Mouse (Mus musculus) MEL (cell line): ENCODE results near the gene Tiam1. TPM values are rescaled to one million over a fixed set of nuclear protein-coding genes. Genes with fewer than 3 reads are reported as not detected.

ENCODE experiments used
- DNase-seq: peaks from one replicate; pipeline ENCODE4 v3.0.0; 2011; ENCODE audit warnings: low read depth, low spot score
- H3K27ac ChIP-seq: 2 replicates; pipeline ENCODE4 v1.5.1; 2012; ENCODE audit warnings: low read depth, mild to moderate bottlenecking, control low read depth, low read length, moderate library complexity; ENCODE audit not compliant: control insufficient read depth
- H3K27me3 ChIP-seq, 2 experiments: fragments of 150-350 bp in 1 of 2; sonication (generic) in 1 of 2; 2 replicates each; pipeline ENCODE4 v1.6.1; 2012; ENCODE audit warnings: low read length in 2 of 2, mild to moderate bottlenecking in 2 of 2, improper control_type of control experiment in 1 of 2, moderate library complexity in 1 of 2; ENCODE audit not compliant: insufficient read depth in 2 of 2, control insufficient read depth in 1 of 2
- H3K36me3 ChIP-seq, 2 experiments: 2 replicates each; pipeline ENCODE4 v1.6.1; 2012 to 2014; ENCODE audit warnings: low read length in 2 of 2, improper control_type of control experiment in 1 of 2, inconsistent platforms in 1 of 2, mild to moderate bottlenecking in 1 of 2; ENCODE audit not compliant: insufficient read depth in 2 of 2, control insufficient read depth in 1 of 2
- H3K4me1 ChIP-seq, 2 experiments: fragments of 150-350 bp in 1 of 2; sonication (generic) in 1 of 2; 2 replicates each; pipeline ENCODE4 v1.6.1; 2012; ENCODE audit warnings: low read length in 2 of 2, improper control_type of control experiment in 1 of 2, mild to moderate bottlenecking in 1 of 2; ENCODE audit not compliant: insufficient read depth in 2 of 2, control insufficient read depth in 1 of 2
- H3K4me3 ChIP-seq, 2 experiments: fragments of 150-350 bp in 1 of 2; sonication (generic) in 1 of 2; 2 replicates each; pipeline ENCODE4 v1.5.1; 2012; ENCODE audit warnings: low read depth in 2 of 2, low read length in 2 of 2, mild to moderate bottlenecking in 2 of 2, moderate library complexity in 2 of 2, control low read depth in 1 of 2, improper control_type of control experiment in 1 of 2; ENCODE audit not compliant: control insufficient read depth in 1 of 2, insufficient read depth in 1 of 2
- H3K79me2 ChIP-seq: 2 replicates; pipeline ENCODE4 v1.6.1; 2012; ENCODE audit warnings: mild to moderate bottlenecking, low read length, moderate library complexity; ENCODE audit not compliant: control insufficient read depth, poor library complexity, insufficient read depth
- H3K9ac ChIP-seq: 2 replicates; pipeline ENCODE4 v1.6.1; 2012; ENCODE audit warnings: low read depth, mild to moderate bottlenecking, control low read depth, low read length, moderate library complexity; ENCODE audit not compliant: control insufficient read depth, poor library complexity, severe bottlenecking
- H3K9me3 ChIP-seq: fragments of 150-350 bp; sonication (generic); replicated peaks from 2 replicates; pipeline ENCODE4 v1.6.1; 2012; ENCODE audit warnings: mild to moderate bottlenecking, low read length, improper control_type of control experiment, moderate library complexity; ENCODE audit not compliant: insufficient read depth
- CHD2 ChIP-seq: IDR thresholded peaks from 2 replicates; pipeline ENCODE4 v1.6.1; 2011; ENCODE audit warnings: low read length, improper control_type of control experiment
- CTCF ChIP-seq, 3 experiments: IDR thresholded peaks in 2 of 3; conservative IDR thresholded peaks in 1 of 3; 2 replicates each; pipeline ENCODE4 v1.5.1; 2011 to 2012; ENCODE audit warnings: low read length in 3 of 3, low read depth in 2 of 3, mild to moderate bottlenecking in 2 of 3, improper control_type of control experiment in 1 of 3, inconsistent platforms in 1 of 3, mixed read lengths in 1 of 3, moderate library complexity in 1 of 3; ENCODE audit not compliant: control insufficient read depth in 1 of 3, insufficient read depth in 1 of 3, poor library complexity in 1 of 3, severe bottlenecking in 1 of 3
- ELF1 ChIP-seq: IDR thresholded peaks from 2 replicates; pipeline ENCODE4 v1.6.1; 2014; ENCODE audit warnings: low read depth, mild to moderate bottlenecking, inconsistent platforms, low read length, improper control_type of control experiment, moderate library complexity
- EP300 ChIP-seq, 2 experiments: IDR thresholded peaks; 2 replicates each; pipeline ENCODE4 v1.6.1; 2011; ENCODE audit warnings: improper control_type of control experiment in 2 of 2, low read length in 2 of 2, low read depth in 1 of 2, mild to moderate bottlenecking in 1 of 2
- ETS1 ChIP-seq: IDR thresholded peaks from 2 replicates; pipeline ENCODE4 v1.6.1; 2012; ENCODE audit warnings: low read depth, mild to moderate bottlenecking, inconsistent platforms, low read length, improper control_type of control experiment, moderate library complexity
- GABPA ChIP-seq: IDR thresholded peaks from 2 replicates; pipeline ENCODE4 v1.6.1; 2012; ENCODE audit warnings: low read depth, mild to moderate bottlenecking, inconsistent platforms, low read length, improper control_type of control experiment, moderate library complexity
- GATA1 ChIP-seq: IDR thresholded peaks from 2 replicates; pipeline ENCODE4 v1.6.1; 2011; ENCODE audit warnings: low read depth, low read length, improper control_type of control experiment
- JUND ChIP-seq: IDR thresholded peaks from 2 replicates; pipeline ENCODE4 v1.6.1; 2011; ENCODE audit warnings: low read depth, mild to moderate bottlenecking, improper control_type of control experiment, low read length
- MAX ChIP-seq: IDR thresholded peaks from 2 replicates; pipeline ENCODE4 v1.6.1; 2011; ENCODE audit warnings: low read length, improper control_type of control experiment
- MAZ ChIP-seq: IDR thresholded peaks from 2 replicates; pipeline ENCODE4 v1.6.1; 2012; ENCODE audit warnings: low read depth, mild to moderate bottlenecking, inconsistent platforms, low read length, improper control_type of control experiment
- MYB ChIP-seq: IDR thresholded peaks from 2 replicates; pipeline ENCODE4 v1.6.1; 2011; ENCODE audit warnings: mild to moderate bottlenecking, low read depth, low read length, improper control_type of control experiment
- POLR2A ChIP-seq, 2 experiments: IDR thresholded peaks; 2 replicates each; pipeline ENCODE4 v1.6.1; 2011 to 2012; ENCODE audit warnings: low read length in 2 of 2, mild to moderate bottlenecking in 2 of 2, control low read depth in 1 of 2, improper control_type of control experiment in 1 of 2, low read depth in 1 of 2, moderate library complexity in 1 of 2; ENCODE audit not compliant: control insufficient read depth in 1 of 2, insufficient read depth in 1 of 2, poor library complexity in 1 of 2
- RAD21 ChIP-seq: IDR thresholded peaks from 2 replicates; pipeline ENCODE4 v1.6.1; 2011; ENCODE audit warnings: mild to moderate bottlenecking, low read depth, low read length, improper control_type of control experiment
- RCOR1 ChIP-seq: IDR thresholded peaks from 2 replicates; pipeline ENCODE4 v1.6.1; 2012; ENCODE audit warnings: low read depth, mild to moderate bottlenecking, inconsistent platforms, low read length, improper control_type of control experiment
- SMC3 ChIP-seq: IDR thresholded peaks from 2 replicates; pipeline ENCODE4 v1.6.1; 2011; ENCODE audit warnings: low read depth, low read length, improper control_type of control experiment
- TAL1 ChIP-seq: IDR thresholded peaks from 2 replicates; pipeline ENCODE4 v1.6.1; 2012; ENCODE audit warnings: mild to moderate bottlenecking, inconsistent platforms, low read length, moderate library complexity, mixed read lengths
- TBP ChIP-seq: IDR thresholded peaks from 2 replicates; pipeline ENCODE4 v1.8.0; 2011; ENCODE audit warnings: low read depth, low read length, improper control_type of control experiment
- TCF12 ChIP-seq: IDR thresholded peaks from 2 replicates; pipeline ENCODE4 v1.6.1; 2014; ENCODE audit warnings: low read depth, mild to moderate bottlenecking, inconsistent platforms, low read length, improper control_type of control experiment, moderate library complexity
- UBTF ChIP-seq: IDR thresholded peaks from 2 replicates; pipeline ENCODE4 v1.6.1; 2012; ENCODE audit warnings: low read depth, mild to moderate bottlenecking, inconsistent platforms, low read length, improper control_type of control experiment, moderate library complexity, borderline replicate concordance; ENCODE audit not compliant: insufficient read depth
- USF1 ChIP-seq: IDR thresholded peaks from 2 replicates; pipeline ENCODE4 v1.6.1; 2014; ENCODE audit warnings: low read depth, mild to moderate bottlenecking, inconsistent platforms, low read length, improper control_type of control experiment, moderate library complexity
- ZC3H11A ChIP-seq: IDR thresholded peaks from 2 replicates; pipeline ENCODE4 v1.6.1; 2012; ENCODE audit warnings: low read depth, mild to moderate bottlenecking, inconsistent platforms, low read length, improper control_type of control experiment
- ZKSCAN1 ChIP-seq: IDR thresholded peaks from 2 replicates; pipeline ENCODE4 v1.6.1; 2012; ENCODE audit warnings: low read depth, mild to moderate bottlenecking, inconsistent platforms, low read length, improper control_type of control experiment, moderate library complexity
- ZMIZ1 ChIP-seq: IDR thresholded peaks from 2 replicates; pipeline ENCODE4 v1.6.1; 2012; ENCODE audit warnings: low read depth, mild to moderate bottlenecking, inconsistent platforms, low read length, improper control_type of control experiment, moderate library complexity
- ZNF384 ChIP-seq: IDR thresholded peaks from 2 replicates; pipeline ENCODE4 v1.6.1; 2012; ENCODE audit warnings: low read depth, mild to moderate bottlenecking, inconsistent platforms, low read length, improper control_type of control experiment
- polyA plus RNA-seq, 2 experiments: library from polyadenylated mRNA; stranded (reverse) in 1 of 2; unstranded in 1 of 2; fragments of >175 nt in 1 of 2; fragments of >200 nt in 1 of 2; gene quantifications; 2 replicates each; pipeline versions ENCODE4 v1.2.1 to v1.2.4; 2012; ENCODE audit warnings: low replicate concordance in 2 of 2, low read depth in 1 of 2; ENCODE audit not compliant: insufficient read length in 2 of 2, insufficient read depth in 1 of 2, missing spikeins in 1 of 2
- total RNA-seq: library from RNA; depleted of rRNA; stranded (reverse); fragments of 300-350 nt; gene quantifications from 2 replicates; pipeline ENCODE4 v1.2.3, GENCODE M21; 2012

The Tiam1 gene
- total and polyA plus RNA-seq, 3 experiments = 15.0 to 23.9 (median 19.9) TPM

DNA sequence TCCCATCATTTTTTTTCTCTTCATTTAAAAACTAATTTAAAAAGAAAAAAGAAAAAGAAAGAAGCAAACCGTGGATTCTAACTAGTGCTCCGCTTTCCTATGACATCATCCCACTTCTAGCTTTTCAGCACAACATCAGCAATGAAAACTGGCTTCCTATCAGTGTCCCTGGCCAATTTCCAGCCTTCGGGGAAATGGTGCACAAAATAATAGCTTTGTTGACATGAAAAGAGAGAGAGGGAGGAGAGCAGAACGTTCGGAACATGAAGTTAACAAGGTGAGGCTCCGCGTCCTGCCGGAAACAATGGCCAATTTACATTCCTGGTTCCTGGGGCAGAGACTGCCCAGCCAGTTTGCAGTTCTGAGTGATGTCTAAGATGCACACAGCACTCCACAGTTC is 381.5 kb downstream of the Tiam1 start:
- no peak overlapping the region for H3K9ac ChIP-seq
- H3K27ac ChIP-seq = no peak overlapping the region
- H3K4me1 ChIP-seq = no peaks in the 10 kb centered on the region
- H3K4me3 ChIP-seq = no peak overlapping the region
- H3K9me3 ChIP-seq = no peaks in the 10 kb centered on the region
- TF ChIP-seq EP300 (IDR thresholded peaks at IDR 0.05; ENCODE audit: low read depth in 1 of 2, low read length in 2 of 2) (no peak), ZNF384 (no peak), TBP (no peak), ZMIZ1 (no peak), TAL1 (no peak), GATA1 (no peak), SMC3 (no peak), UBTF (no peak), RCOR1 (no peak), MAZ (no peak), GABPA (no peak), JUND (no peak)
- no peaks in the 10 kb centered on the region for H3K79me2 ChIP-seq
- 0 out of 4 replicates have a peak, but pooled peaks cover 0 to 2% of the 10 kb centered on the region in 2 experiments for H3K36me3 ChIP-seq
- no peaks in the 10 kb centered on the region for H3K27me3 ChIP-seq
- DNase-seq = no peak

DNA sequence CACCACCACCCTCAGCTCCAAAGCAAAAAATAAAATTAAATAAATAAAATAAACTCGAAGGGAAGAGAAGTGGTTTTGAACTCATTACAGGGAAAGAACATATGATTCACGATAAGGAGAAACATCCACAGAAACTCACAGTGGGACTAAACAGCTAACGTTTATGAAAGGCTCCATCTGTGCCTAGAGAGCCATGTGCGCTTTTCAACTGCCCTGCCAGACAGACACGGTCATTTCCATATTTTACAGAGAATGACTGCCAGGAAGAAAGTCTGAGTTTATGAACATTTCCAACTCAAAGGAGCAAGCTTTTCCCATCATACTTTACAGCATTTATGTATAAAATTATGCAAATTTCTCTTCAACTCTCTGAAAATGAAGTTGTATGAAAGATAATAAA is 386.2 kb downstream of the Tiam1 start:
- Histone ChIP-seq H3K9me3 (no peaks in the 10 kb centered on the region), H3K4me1 (no peaks in the 10 kb centered on the region), H3K79me2 (no peaks in the 10 kb centered on the region), H3K9ac (no peak overlapping the region), H3K27ac (no peak overlapping the region), H3K4me3 (no peak overlapping the region), H3K36me3 (no peaks in the 10 kb centered on the region), H3K27me3 (no peaks in the 10 kb centered on the region)
- TF ChIP-seq USF1 = no peak
- TF ChIP-seq ZKSCAN1 = no peak
- no peak for DNase-seq

DNA sequence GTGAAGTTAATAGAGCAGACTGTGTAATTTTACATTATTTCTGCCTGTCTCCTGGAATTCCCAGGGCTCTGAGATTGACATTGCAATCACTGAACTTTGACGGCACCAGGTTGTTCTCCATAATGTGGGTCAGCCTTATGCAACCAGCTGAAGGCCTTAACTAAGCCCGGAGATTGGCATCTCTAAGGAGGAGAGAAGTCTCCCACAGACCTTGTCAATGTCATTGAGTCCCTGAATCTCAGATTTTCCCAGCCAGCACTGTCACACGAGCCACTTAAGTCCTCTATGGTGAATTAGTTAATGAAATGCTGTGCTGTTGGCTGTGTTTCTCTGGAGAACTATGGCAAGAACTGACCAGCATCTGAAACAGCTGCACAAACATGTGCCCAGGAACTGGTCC is 388.9 kb downstream of the Tiam1 start:
- Histone ChIP-seq H3K4me3 (no peak overlapping the region), H3K9me3 (no peaks in the 10 kb centered on the region)

More for the DNA sequence above, 388.9 kb downstream of the Tiam1 start:
- Histone ChIP-seq H3K79me2 (no peaks in the 10 kb centered on the region), H3K9ac (no peak overlapping the region), H3K36me3 (no peaks in the 10 kb centered on the region), H3K4me1 (no peaks in the 10 kb centered on the region), H3K27me3 (no peaks in the 10 kb centered on the region), H3K27ac (no peak overlapping the region)
- no peak for DNase-seq
- no peak for TF ChIP-seq USF1
- no peak for TF ChIP-seq CTCF (IDR thresholded peaks at IDR 0.05 in 2 of 3, conservative IDR thresholded peaks at IDR 0.05 in 1 of 3; ENCODE audit: control insufficient read depth in 1 of 3, insufficient read depth in 1 of 3, low read depth in 2 of 3, low read length in 3 of 3, poor library complexity in 1 of 3, severe bottlenecking in 1 of 3)
- no peak for TF ChIP-seq TAL1
- no peak for TF ChIP-seq RAD21
- TF ChIP-seq ZMIZ1 = no peak
- TF ChIP-seq TBP = no peak
- no peak for TF ChIP-seq GABPA
- no peak for TF ChIP-seq RCOR1
- TF ChIP-seq CHD2 = no peak
- no peak for TF ChIP-seq MYB
- TF ChIP-seq ETS1 = no peak
- TF ChIP-seq ZKSCAN1 = no peak
- TF ChIP-seq TCF12 = no peak
- no peak for TF ChIP-seq ELF1
- TF ChIP-seq POLR2A (IDR thresholded peaks at IDR 0.05; ENCODE audit: control insufficient read depth in 1 of 2, insufficient read depth in 1 of 2, low read depth in 1 of 2, low read length in 2 of 2, poor library complexity in 1 of 2) = no peak
- no peak for TF ChIP-seq ZNF384
- no peak for TF ChIP-seq MAX
- TF ChIP-seq ZC3H11A = no peak
